Mouse (Mus musculus) embryonic facial prominence, embryonic 14.5 days (tissue): ENCODE results near the gene Pcdh15. TPM values are rescaled to one million over a fixed set of nuclear protein-coding genes. Genes with fewer than 3 reads are reported as not detected.
A peak's percentile ranks its signal among the peaks of the same experiment; 100 is the strongest.

Source experiments
- ATAC-seq: fragments of 200-750 bp; cut with Nextera tagmentation; 2 replicates; pipeline ENCODE4 v1.8.0; 2017; ENCODE audit warnings: low read depth, moderate number of reproducible peaks, moderate TSS enrichment
- DNase-seq: peaks from one replicate; pipeline ENCODE4 v3.0.0-alpha.2; 2015; ENCODE audit warnings: low spot score
- H3K27ac ChIP-seq: fragments of 300-500 bp; sonication (generic); replicated peaks from 2 replicates; pipeline ENCODE4 v1.5.1; 2014; ENCODE audit warnings: low read depth, mild to moderate bottlenecking, low read length, moderate library complexity
- H3K27me3 ChIP-seq: fragments of 300-500 bp; sonication (generic); replicated peaks from 2 replicates; pipeline ENCODE4 v1.6.1; 2014; ENCODE audit warnings: low read length; ENCODE audit not compliant: control insufficient read depth, insufficient read depth
- H3K36me3 ChIP-seq: fragments of 300-500 bp; sonication (generic); 2 replicates; pipeline ENCODE4 v1.6.1; 2014; ENCODE audit warnings: low read length, mixed read lengths; ENCODE audit not compliant: control insufficient read depth, insufficient read depth
- H3K4me1 ChIP-seq: fragments of 300-500 bp; sonication (generic); 2 replicates; pipeline ENCODE4 v1.6.1; 2014; ENCODE audit warnings: antibody characterized with exemption, low read length; ENCODE audit not compliant: control insufficient read depth, insufficient read depth
- H3K4me2 ChIP-seq: fragments of 300-500 bp; sonication (generic); 2 replicates; pipeline ENCODE4 v1.6.1; 2014; ENCODE audit warnings: low read depth, mild to moderate bottlenecking, low read length, moderate library complexity, mixed read lengths
- H3K4me3 ChIP-seq: fragments of 300-500 bp; sonication (generic); 2 replicates; pipeline ENCODE4 v1.5.1; 2014; ENCODE audit warnings: low read depth, mild to moderate bottlenecking, low read length
- H3K9ac ChIP-seq: fragments of 300-500 bp; sonication (generic); 2 replicates; pipeline ENCODE4 v1.6.1; 2014; ENCODE audit warnings: low read depth, mild to moderate bottlenecking, low read length, moderate library complexity, mixed read lengths
- H3K9me3 ChIP-seq: fragments of 300-500 bp; sonication (generic); 2 replicates; pipeline ENCODE4 v1.6.1; 2016; ENCODE audit warnings: low read length; ENCODE audit not compliant: control insufficient read depth
- WGBS: fragments of 180-500 bp; shearing (Covaris S2); extraction: QIAGEN DNeasy Blood & Tissue Kit; methylation state at CpG from one replicate; pipeline ENCODE4 v1.1.7; 2014; 5-methylcytosine and 5-hydroxymethylcytosine counted together
- polyA plus RNA-seq: library from polyadenylated mRNA; unstranded; fragments of >200 nt; fragmentation: Nextera tagmentation; extraction: Ambion mirVana; gene quantifications from 2 replicates; pipeline ENCODE4 v1.2.1, GENCODE M21; 2014

Gene Pcdh15
- polyA plus RNA-seq, 1 experiment from 2014 or later = 2.1 TPM

GRCm38 (mm10) chr10:74123421-74123820, 1024.3 kb downstream of the Pcdh15 start:
- Histone ChIP-seq H3K36me3 (no peaks in the 10 kb centered on the region), H3K27ac (no peak overlapping the region), H3K9me3 (no peaks in the 10 kb centered on the region), H3K4me3 (no peak overlapping the region), H3K9ac (no peak overlapping the region), H3K4me1 (no peaks in the 10 kb centered on the region), H3K27me3 (no peaks in the 10 kb centered on the region), H3K4me2 (no peak overlapping the region)
- WGBS = 83% methylated on average over 4 of the region's 4 CpGs
- ATAC-seq = no peak
- DNase-seq = no peak

GRCm38 (mm10) chr10:74129192-74129591, 1030.0 kb downstream of the Pcdh15 start:
- ATAC-seq (no peak), DNase-seq (no peak)
- no peaks in the 10 kb centered on the region for H3K27me3 ChIP-seq
- no peak overlapping the region for H3K9ac ChIP-seq
- H3K4me3 ChIP-seq = no peak overlapping the region
- H3K27ac ChIP-seq = no peak overlapping the region
- WGBS = 79% methylated on average over 3 of the region's 3 CpGs
- no peak overlapping the region for H3K4me2 ChIP-seq
- H3K4me1 ChIP-seq = no peaks in the 10 kb centered on the region
- no peaks in the 10 kb centered on the region for H3K36me3 ChIP-seq
- H3K9me3 ChIP-seq = no peaks in the 10 kb centered on the region

- Histone ChIP-seq H3K4me1 (no peaks in the 10 kb centered on the region), H3K4me2 (no peak overlapping the region), H3K9ac (no peak overlapping the region), H3K4me3 (no peak overlapping the region), H3K9me3 (no peaks in the 10 kb centered on the region), H3K27me3 (no peaks in the 10 kb centered on the region), H3K27ac (no peak overlapping the region), H3K36me3 (no peaks in the 10 kb centered on the region)
- no peak for ATAC-seq
- DNase-seq = no peak
These were observed 1030.5 kb downstream of the Pcdh15 start for GRCm38 (mm10) chr10:74129665-74130064.

- 82% methylated on average over 3 of the region's 3 CpGs for WGBS
- no peak overlapping the region for H3K4me2 ChIP-seq
- no peak overlapping the region for H3K27ac ChIP-seq
- no peak overlapping the region for H3K4me3 ChIP-seq
- no peaks in the 10 kb centered on the region for H3K27me3 ChIP-seq
- DNase-seq (no peak), ATAC-seq (no peak)
- no peaks in the 10 kb centered on the region for H3K36me3 ChIP-seq
- H3K4me1 ChIP-seq = no peaks in the 10 kb centered on the region
- no peak overlapping the region for H3K9ac ChIP-seq
- H3K9me3 ChIP-seq = no peaks in the 10 kb centered on the region
These were observed 1031.7 kb downstream of the Pcdh15 start for GRCm38 (mm10) chr10:74130805-74131204.

GRCm38 (mm10) chr10:74147966-74148365, 1048.8 kb downstream of the Pcdh15 start:
- Histone ChIP-seq H3K4me3 (no peak overlapping the region), H3K27me3 (no peaks in the 10 kb centered on the region), H3K4me1 (no peaks in the 10 kb centered on the region), H3K9ac (no peak overlapping the region), H3K27ac (no peak overlapping the region), H3K9me3 (no peaks in the 10 kb centered on the region), H3K36me3 (no peaks in the 10 kb centered on the region), H3K4me2 (no peak overlapping the region)
- ATAC-seq (no peak), DNase-seq (no peak)

- ATAC-seq (no peak), DNase-seq (no peak)
- Histone ChIP-seq H3K4me2 (no peak overlapping the region), H3K4me1 (no peaks in the 10 kb centered on the region), H3K9ac (no peak overlapping the region), H3K36me3 (no peaks in the 10 kb centered on the region), H3K9me3 (no peaks in the 10 kb centered on the region), H3K27ac (no peak overlapping the region), H3K27me3 (no peaks in the 10 kb centered on the region), H3K4me3 (no peak overlapping the region)
- 68% methylated on average over 3 of the region's 3 CpGs for WGBS
These were observed 1082.8 kb downstream of the Pcdh15 start for GRCm38 (mm10) chr10:74181921-74182320.

GRCm38 (mm10) chr10:74203650-74204049, 1104.5 kb downstream of the Pcdh15 start:
- no peak overlapping the region for H3K27ac ChIP-seq
- no peaks in the 10 kb centered on the region for H3K4me1 ChIP-seq
- no peaks in the 10 kb centered on the region for H3K36me3 ChIP-seq
- DNase-seq (peak; percentile 23), ATAC-seq (no peak)
- H3K9me3 ChIP-seq = no peaks in the 10 kb centered on the region
- no peak overlapping the region for H3K4me3 ChIP-seq
- no peaks in the 10 kb centered on the region for H3K27me3 ChIP-seq
- no peak overlapping the region for H3K4me2 ChIP-seq
- no peak overlapping the region for H3K9ac ChIP-seq

- ATAC-seq = no peak
- Histone ChIP-seq H3K4me2 (no peak overlapping the region), H3K4me1 (no peaks in the 10 kb centered on the region), H3K9ac (no peak overlapping the region), H3K4me3 (no peak overlapping the region), H3K27ac (no peak overlapping the region), H3K9me3 (no peaks in the 10 kb centered on the region), H3K36me3 (no peaks in the 10 kb centered on the region), H3K27me3 (no peaks in the 10 kb centered on the region)
- 33% methylated on average over 1 of the region's 1 CpGs for WGBS
- DNase-seq = peak; percentile 13
These were observed 1118.1 kb downstream of the Pcdh15 start for GRCm38 (mm10) chr10:74217268-74217667.

- H3K27me3 ChIP-seq = no peaks in the 10 kb centered on the region
- no peaks in the 10 kb centered on the region for H3K9me3 ChIP-seq
- no peak for ATAC-seq
- no peak overlapping the region for H3K4me3 ChIP-seq
- WGBS = 77% methylated on average over 2 of the region's 2 CpGs
- DNase-seq = no peak
- no peak overlapping the region for H3K4me2 ChIP-seq
- H3K27ac ChIP-seq = no peak overlapping the region
- no peaks in the 10 kb centered on the region for H3K36me3 ChIP-seq
- H3K9ac ChIP-seq = no peak overlapping the region
- H3K4me1 ChIP-seq = no peaks in the 10 kb centered on the region
These were observed 1121.3 kb downstream of the Pcdh15 start for GRCm38 (mm10) chr10:74220439-74220838.
